Mouse (Mus musculus): ENCODE data around the gene Trmt2b.
"Not testable (repeated sequence)": the region's sequence is repeated elsewhere in the genome, so short reads cannot be mapped to it uniquely, and the experiment has no call there.

The Trmt2b gene

DNA sequence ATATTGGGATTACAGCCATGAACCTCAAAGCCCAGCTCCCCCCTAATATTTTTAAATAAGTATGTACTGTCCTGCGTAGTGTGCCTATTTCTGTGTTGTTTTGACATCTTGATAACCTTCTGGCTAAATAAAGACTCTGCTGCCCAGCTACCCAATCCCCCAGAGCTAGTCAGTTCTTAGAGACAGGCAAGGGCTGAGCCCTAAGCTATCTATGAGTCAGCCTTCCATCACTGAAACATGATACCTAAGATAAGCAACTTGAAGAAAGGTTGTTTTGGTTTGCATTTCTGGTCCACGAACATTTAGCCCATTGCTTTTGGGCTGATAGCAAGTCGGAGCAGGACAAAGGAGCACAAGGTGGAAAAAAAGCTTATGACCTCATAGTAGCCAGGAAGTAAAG is 56.2 kb downstream of the Trmt2b start:
- DNase-seq (ENCODE audit: low spot score), result no peak

DNA sequence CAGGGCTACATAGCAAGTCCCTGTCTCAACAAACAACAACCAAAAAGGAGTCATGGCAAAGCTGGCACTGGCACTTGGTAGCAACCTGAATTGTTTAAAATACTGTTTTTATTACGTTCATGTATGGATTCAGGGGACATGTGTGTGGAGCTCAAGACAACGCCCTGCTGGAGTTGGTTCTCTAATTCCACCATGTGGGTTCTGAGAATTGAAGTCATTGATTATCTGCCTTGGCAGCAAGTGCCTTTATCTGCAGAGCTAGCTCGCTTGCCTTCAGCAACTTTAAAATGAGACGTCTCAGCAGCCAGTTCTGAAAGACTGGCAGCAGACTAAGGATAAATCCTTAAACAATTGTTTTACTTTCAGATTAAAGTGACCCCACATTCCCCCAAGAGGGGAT is 58.6 kb downstream of the Trmt2b start:
- DNase-seq (ENCODE audit: low spot score), result peak; percentile 33

DNA sequence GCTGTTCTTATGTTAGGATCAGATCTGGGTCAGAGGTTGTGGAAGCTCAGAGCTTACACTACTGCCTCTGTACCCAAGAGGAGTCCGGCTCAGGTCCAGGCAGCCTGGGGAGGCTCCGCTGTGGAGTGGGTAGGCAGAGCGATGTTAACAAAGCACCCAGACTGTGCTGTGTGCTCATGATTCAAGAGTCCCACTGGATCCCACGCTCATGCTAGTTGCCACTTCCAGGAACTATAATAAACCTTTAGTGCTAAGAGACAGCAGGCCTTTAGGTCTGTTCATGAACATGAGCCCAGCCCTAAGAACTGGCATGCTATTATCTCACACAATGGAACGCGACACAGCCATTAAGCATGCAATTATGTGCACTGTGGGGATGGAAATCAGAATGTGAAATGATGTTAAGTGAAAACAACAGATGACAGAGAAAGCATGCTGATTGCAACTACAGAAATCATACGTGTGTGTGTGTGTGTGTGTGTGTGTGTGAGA is 65.6 kb downstream of the Trmt2b start:
- no peak for DNase-seq (ENCODE audit: low spot score)

DNA sequence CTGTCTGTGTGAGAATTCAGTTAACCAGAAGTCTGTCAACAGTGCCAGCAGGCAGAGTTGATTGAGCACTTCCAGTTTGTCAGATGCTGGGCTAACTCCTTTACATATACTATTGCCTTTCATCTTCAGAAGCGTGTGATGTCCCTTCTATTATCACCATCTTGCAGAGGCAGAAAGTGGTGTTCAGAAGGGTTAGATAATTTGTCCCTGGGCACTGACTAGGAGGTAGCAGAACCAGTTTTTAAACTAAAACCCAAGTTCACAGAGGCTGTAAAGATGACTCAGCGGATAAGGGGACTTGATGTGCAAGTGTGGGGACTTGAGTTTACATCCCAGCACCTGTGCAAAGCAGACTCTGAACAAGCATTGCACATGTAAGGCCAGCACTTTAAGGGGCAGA is 68.3 kb downstream of the Trmt2b start:
- DNase-seq (ENCODE audit: low spot score), result peak; percentile 26

DNA sequence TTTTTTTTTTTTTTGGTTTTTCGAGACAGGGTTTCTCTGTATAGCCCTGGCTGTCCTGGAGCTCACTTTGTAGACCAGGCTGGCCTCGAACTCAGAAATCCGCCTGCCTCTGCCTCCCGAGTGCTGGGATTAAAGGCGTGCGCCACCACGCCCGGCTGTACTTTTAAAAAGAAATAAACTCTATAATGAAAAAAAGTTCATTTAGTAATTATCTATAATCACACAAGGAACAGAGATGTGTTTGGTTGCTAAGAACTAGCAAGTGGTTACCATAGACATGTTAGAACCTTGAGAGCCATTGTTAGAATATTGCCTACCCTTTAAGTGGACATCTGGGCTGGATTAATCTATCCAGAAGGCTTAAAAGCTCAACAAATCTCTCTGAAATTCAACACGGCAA is 89.6 kb downstream of the Trmt2b start, which contains the start of gene Arl13a:
Gene Arl13a (plus strand): TSS at position 301 of the 400 bp plus-strand sequence.
- DNase-seq (ENCODE audit: low spot score), result not testable (repeated sequence)

DNA sequence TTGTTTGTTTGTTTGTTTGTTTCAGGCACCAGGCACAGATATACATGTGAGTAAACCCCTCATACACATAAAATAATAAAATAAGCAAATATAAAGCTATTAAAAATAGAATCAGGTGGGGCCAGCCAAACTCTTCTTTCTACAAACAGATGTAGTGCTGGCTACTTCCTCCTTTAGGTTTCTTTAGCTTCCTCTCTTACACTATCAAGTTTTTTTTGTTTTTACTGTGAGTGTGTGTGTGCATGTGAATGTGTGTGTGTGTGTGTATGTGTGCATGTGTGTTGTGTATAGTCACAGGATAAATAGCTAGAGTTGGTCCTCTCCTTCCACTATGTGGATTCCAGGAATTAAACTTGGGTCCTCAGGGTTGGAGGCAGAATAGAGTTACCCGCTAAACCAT is 102.1 kb downstream of the Trmt2b start:
- no peak for DNase-seq (ENCODE audit: low spot score)

Data from c-Kit-positive CD71-positive TER-119-positive erythroid progenitor cells, embryonic 14.5 days (primary cell).